In genomic region chr13:67214015-67214607, GRCm38 (mm10) we compare ENCODE assay signal across 13 mouse cellular contexts. TPM values are rescaled to one million over a fixed set of nuclear protein-coding genes. Genes with fewer than 3 reads are reported as not detected.
DNase-seq lines count a peak whose midpoint lies in the region; ATAC-seq and TF ChIP-seq lines count a peak whose summit lies in the region.
"Had no signal": no experiment of that assay in that cellular context is flagged by ENCODE, and none has a peak within 500 bp of the region (broad histone marks: within the 10 kb centered on the region; RNA-seq: fewer than 3 reads in every experiment).

No protein-coding gene starts in this region.

- H3K4me2 ChIP-seq in lung, embryonic 14.5 days: no peak overlapping the region
- H3K4me2 ChIP-seq: forebrain, embryonic 13.5 days; heart, embryonic 11.5 days; neural tube, embryonic 12.5 days had no signal

- no peak overlapping the region for H3K9ac ChIP-seq in lung, embryonic 14.5 days
- H3K9ac ChIP-seq: forebrain, embryonic 13.5 days; neural tube, embryonic 12.5 days had no signal

- no peaks in the 10 kb centered on the region for H3K27me3 ChIP-seq in lung, embryonic 14.5 days (ENCODE audit: insufficient read depth, low read length)
- H3K27me3 ChIP-seq: forebrain, embryonic 13.5 days; neural tube, embryonic 12.5 days had no signal

- peak; percentile 52; the same call in 1 of the 2 replicates for ATAC-seq in lung, embryonic 14.5 days (ENCODE audit: insufficient read depth)
- ATAC-seq: forebrain, embryonic 13.5 days; hindbrain, embryonic 16.5 days had no signal

- DNase-seq in embryo, embryonic 10.5 days (ENCODE audit: low spot score): peak; percentile 10
- no peak for DNase-seq in embryo, embryonic 10 days (ENCODE audit: low spot score)
- no peak for DNase-seq in lung, embryonic 14.5 days
- no peak for DNase-seq in lung, postnatal 14 days
- DNase-seq in ZHBTc4 (ENCODE audit: low read depth, low spot score): peak; percentile 19
- DNase-seq in thymus, postnatal 14 days: peak; percentile 21
- no peak for DNase-seq in frontal cortex, postnatal 25 days (ENCODE audit: low spot score in 2 of 2)
- DNase-seq in layer of hippocampus, adult 8-10 months (ENCODE audit: low spot score in 2 of 2): no peak

- 54% methylated on average over 4 of the region's 4 CpGs for WGBS in lung, embryonic 14.5 days

- H3K27ac ChIP-seq in lung, embryonic 14.5 days (ENCODE audit: low read depth): no peak overlapping the region
- H3K27ac ChIP-seq: forebrain, embryonic 13.5 days; macrophage; neural tube, embryonic 12.5 days had no signal

- peak; percentile 22; the same call in 1 of the 2 replicates for TF ChIP-seq CTCF in lung, embryonic 14.5 days (IDR thresholded peaks at IDR 0.05; ENCODE audit: low read depth)

- H3K4me1 ChIP-seq in lung, embryonic 14.5 days (ENCODE audit: insufficient read depth): no peaks in the 10 kb centered on the region
- H3K4me1 ChIP-seq: forebrain, embryonic 13.5 days; neural tube, embryonic 12.5 days had no signal

- H3K36me3 ChIP-seq in lung, embryonic 14.5 days (ENCODE audit: insufficient read depth): no peaks in the 10 kb centered on the region
- H3K36me3 ChIP-seq: neural tube, embryonic 12.5 days had no signal

- H3K4me3 ChIP-seq in lung, embryonic 14.5 days (ENCODE audit: low read depth, low read length): no peak overlapping the region
- H3K4me3 ChIP-seq: forebrain, embryonic 13.5 days; neural tube, embryonic 12.5 days had no signal

- no peaks in the 10 kb centered on the region for H3K9me3 ChIP-seq in lung, embryonic 14.5 days (ENCODE audit: low read depth, low read length)
- H3K9me3 ChIP-seq: forebrain, embryonic 13.5 days; neural tube, embryonic 12.5 days had no signal

RNA-seq across cellular contexts. Expression of gene Zfp455, which starts 19.8 kb away (rescaled TPM):
- polyA plus RNA-seq in lung, embryonic 14.5 days (2014; fragmentation: Nextera tagmentation; extraction: Ambion mirVana): 0.83 and 1.3 TPM in 2 replicates
- total RNA-seq in layer of hippocampus, adult 8-10 months (2022): 1 to 10 TPM; 2.3 to 4.3 (median 3.8) TPM

RNA-seq across cellular contexts. Expression of gene Rsl1, which starts 41.1 kb away (rescaled TPM):
- polyA plus RNA-seq in lung, embryonic 14.5 days (2014; fragmentation: Nextera tagmentation; extraction: Ambion mirVana): 5.1 and 7.3 TPM in 2 replicates
- total RNA-seq in layer of hippocampus, adult 8-10 months (2022): 1 to 10 TPM; 4.7 to 7.2 (median 5.8) TPM

Comparison
In these comparisons a context has a peak if more than half of its experiments do, and no peak if none do; other contexts are left out.
1. DNase-seq: peak in embryo, embryonic 10.5 days (single experiment), ZHBTc4 (single experiment) and thymus, postnatal 14 days (single experiment); none in embryo, embryonic 10 days (single experiment), lung, embryonic 14.5 days (single experiment), lung, postnatal 14 days (single experiment), frontal cortex, postnatal 25 days (0 of 2) and layer of hippocampus, adult 8-10 months (0 of 2).